Mouse (Mus musculus): ENCODE data around the gene Tarbp2. TPM values are rescaled to one million over a fixed set of nuclear protein-coding genes. Genes with fewer than 3 reads are reported as not detected.

Tarbp2 gene
- polyA plus RNA-seq (2014; fragmentation: Illumina TruSeq; extraction: RNeasy Lipid Tissue Mini Kit (QIAGEN cat#74804); ENCODE audit: low read depth, low replicate concordance): 35.9 TPM

DNA sequence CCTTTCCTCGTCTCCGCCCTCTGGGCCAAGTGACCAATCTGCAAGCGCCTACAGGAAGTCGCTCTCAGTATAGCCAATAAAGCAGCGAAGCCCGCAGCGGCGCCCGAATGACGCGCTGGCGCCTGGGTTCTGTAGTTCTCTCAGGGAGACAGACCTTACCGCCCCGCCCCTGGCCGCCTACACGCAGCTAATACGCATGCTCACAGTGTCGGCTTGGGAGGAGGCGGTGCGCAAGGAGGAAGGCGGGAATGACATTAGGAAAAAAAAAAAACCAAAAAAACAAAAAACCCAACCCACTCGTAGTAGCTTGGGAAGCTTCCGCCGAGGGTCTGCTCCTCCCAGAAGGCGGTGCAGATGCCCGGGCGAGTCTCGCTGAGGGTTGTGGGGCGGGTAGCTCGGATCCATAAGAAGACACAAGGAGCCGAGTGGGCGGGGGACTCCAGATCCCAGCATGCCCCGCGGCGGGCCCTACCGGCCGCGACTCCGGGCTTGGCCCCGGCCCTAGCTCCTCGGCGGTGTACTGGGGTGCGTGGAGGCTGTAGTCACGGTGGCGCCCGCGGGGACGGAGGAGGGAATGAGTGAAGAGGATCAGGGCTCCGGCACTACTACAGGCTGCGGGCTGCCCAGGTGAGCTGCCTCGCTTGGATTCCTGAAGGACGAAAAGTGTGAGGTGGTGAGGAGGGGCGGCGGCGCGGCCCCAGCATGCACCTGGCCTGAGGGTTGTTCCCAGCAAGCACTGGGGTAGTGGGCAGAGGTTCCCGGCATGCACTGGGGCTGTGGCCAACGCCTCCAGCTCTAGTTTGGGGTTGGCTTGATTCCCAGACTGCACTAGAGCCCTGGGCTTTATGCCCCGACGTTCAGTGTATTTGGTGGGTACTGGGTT, at the start of gene Tarbp2:
Gene Tarbp2 (plus strand): TSS at position 217 of the 883 bp plus-strand sequence.

DNA sequence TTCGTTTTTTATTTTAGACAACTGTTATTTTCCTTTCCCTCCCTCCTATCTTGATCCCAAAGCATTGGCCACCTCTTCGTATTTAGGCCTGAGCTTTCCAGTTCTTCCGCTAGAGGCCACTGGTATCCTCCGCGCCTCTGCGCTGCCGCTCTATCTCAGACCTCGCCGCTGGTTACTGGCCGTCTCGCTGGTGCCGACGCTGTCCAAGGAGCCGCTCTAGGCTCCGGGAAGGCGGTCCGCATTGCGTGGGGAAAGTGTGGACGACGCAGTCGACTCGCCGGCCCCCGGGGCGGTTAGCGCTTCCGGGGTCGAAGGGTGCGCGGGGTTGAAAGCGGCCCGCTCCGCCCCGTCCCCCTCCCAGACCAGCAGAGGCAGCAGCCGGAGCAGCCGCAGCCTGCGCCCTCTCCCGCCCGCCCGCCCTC, 47.8 kb upstream of the Tarbp2 start, which contains the start of gene Pcbp2:
Gene Pcbp2 (plus strand): TSS at position 357 of the 422 bp plus-strand sequence.

GRCm38 (mm10) chr15:102503447-102503846, 14.5 kb upstream of the Tarbp2 start, which contains the start of gene Gm10337:
Gm10337 (plus strand) TSS chr15:102503722.

GRCm38 (mm10) chr15:102516728-102517404, 1.1 kb upstream of the Tarbp2 start, which contains the start of gene Map3k12:
Map3k12 (minus strand) TSS chr15:102517064.

GRCm38 (mm10) chr15:102524892-102525485, 7.0 kb downstream of the Tarbp2 start, which contains the start of gene Npff:
Npff (minus strand) TSS chr15:102524942.

Other genes with a start within 250 kb of the Tarbp2 start
- 0.14 TPM for gene Gm9918, start 247.6 kb upstream of the Tarbp2 start, polyA plus RNA-seq (2014; fragmentation: Illumina TruSeq; extraction: RNeasy Lipid Tissue Mini Kit (QIAGEN cat#74804); ENCODE audit: low read depth, low replicate concordance)
- 30.6 TPM for gene Mfsd5, start 238.7 kb upstream of the Tarbp2 start, polyA plus RNA-seq (2014; fragmentation: Illumina TruSeq; extraction: RNeasy Lipid Tissue Mini Kit (QIAGEN cat#74804); ENCODE audit: low read depth, low replicate concordance)
- 4.2 TPM for gene Espl1, start 221.9 kb upstream of the Tarbp2 start, polyA plus RNA-seq (2014; fragmentation: Illumina TruSeq; extraction: RNeasy Lipid Tissue Mini Kit (QIAGEN cat#74804); ENCODE audit: low read depth, low replicate concordance)
- gene Pfdn5, start 192.1 kb upstream of the Tarbp2 start, polyA plus RNA-seq (2014; fragmentation: Illumina TruSeq; extraction: RNeasy Lipid Tissue Mini Kit (QIAGEN cat#74804); ENCODE audit: low read depth, low replicate concordance): 474 TPM
- gene Myg1, start 186.5 kb upstream of the Tarbp2 start, polyA plus RNA-seq (2014; fragmentation: Illumina TruSeq; extraction: RNeasy Lipid Tissue Mini Kit (QIAGEN cat#74804); ENCODE audit: low read depth, low replicate concordance): 45.1 TPM
- 14.2 TPM for gene Aaas, start 167.4 kb upstream of the Tarbp2 start, polyA plus RNA-seq (2014; fragmentation: Illumina TruSeq; extraction: RNeasy Lipid Tissue Mini Kit (QIAGEN cat#74804); ENCODE audit: low read depth, low replicate concordance)
- gene Sp7, start 151.0 kb upstream of the Tarbp2 start, polyA plus RNA-seq (2014; fragmentation: Illumina TruSeq; extraction: RNeasy Lipid Tissue Mini Kit (QIAGEN cat#74804); ENCODE audit: low read depth, low replicate concordance): 0.10 TPM
- 24.9 TPM for gene Sp1, start 112.0 kb upstream of the Tarbp2 start, polyA plus RNA-seq (2014; fragmentation: Illumina TruSeq; extraction: RNeasy Lipid Tissue Mini Kit (QIAGEN cat#74804); ENCODE audit: low read depth, low replicate concordance)
- gene Amhr2, start 72.8 kb upstream of the Tarbp2 start, polyA plus RNA-seq (2014; fragmentation: Illumina TruSeq; extraction: RNeasy Lipid Tissue Mini Kit (QIAGEN cat#74804); ENCODE audit: low read depth, low replicate concordance): 5.6 TPM
- 84.5 TPM for gene Prr13, start 59.2 kb upstream of the Tarbp2 start, polyA plus RNA-seq (2014; fragmentation: Illumina TruSeq; extraction: RNeasy Lipid Tissue Mini Kit (QIAGEN cat#74804); ENCODE audit: low read depth, low replicate concordance)
- 498 TPM for gene Pcbp2, start 47.7 kb upstream of the Tarbp2 start, polyA plus RNA-seq (2014; fragmentation: Illumina TruSeq; extraction: RNeasy Lipid Tissue Mini Kit (QIAGEN cat#74804); ENCODE audit: low read depth, low replicate concordance)
- not detected for gene Gm10337, start 14.5 kb upstream of the Tarbp2 start, polyA plus RNA-seq (2014; fragmentation: Illumina TruSeq; extraction: RNeasy Lipid Tissue Mini Kit (QIAGEN cat#74804); ENCODE audit: low read depth, low replicate concordance)
- 13.2 TPM for gene Map3k12, start 1.1 kb upstream of the Tarbp2 start, polyA plus RNA-seq (2014; fragmentation: Illumina TruSeq; extraction: RNeasy Lipid Tissue Mini Kit (QIAGEN cat#74804); ENCODE audit: low read depth, low replicate concordance)
- gene Npff, start 6.8 kb downstream of the Tarbp2 start, polyA plus RNA-seq (2014; fragmentation: Illumina TruSeq; extraction: RNeasy Lipid Tissue Mini Kit (QIAGEN cat#74804); ENCODE audit: low read depth, low replicate concordance): 6.4 TPM
- 0.27 TPM for gene Gm28047, start 106.9 kb downstream of the Tarbp2 start, polyA plus RNA-seq (2014; fragmentation: Illumina TruSeq; extraction: RNeasy Lipid Tissue Mini Kit (QIAGEN cat#74804); ENCODE audit: low read depth, low replicate concordance)
- 55.0 TPM for gene Atf7, start 107.3 kb downstream of the Tarbp2 start, polyA plus RNA-seq (2014; fragmentation: Illumina TruSeq; extraction: RNeasy Lipid Tissue Mini Kit (QIAGEN cat#74804); ENCODE audit: low read depth, low replicate concordance)
- 344 TPM for gene Atp5g2, start 154.2 kb downstream of the Tarbp2 start, polyA plus RNA-seq (2014; fragmentation: Illumina TruSeq; extraction: RNeasy Lipid Tissue Mini Kit (QIAGEN cat#74804); ENCODE audit: low read depth, low replicate concordance)
- gene Calcoco1, start 204.0 kb downstream of the Tarbp2 start, polyA plus RNA-seq (2014; fragmentation: Illumina TruSeq; extraction: RNeasy Lipid Tissue Mini Kit (QIAGEN cat#74804); ENCODE audit: low read depth, low replicate concordance): 70.6 TPM

Data from adipose tissue, adult 10 weeks (tissue).